Mouse (Mus musculus): Measurements from ENCODE around the gene Efna2. TPM values are rescaled to one million over a fixed set of nuclear protein-coding genes. Genes with fewer than 3 reads are reported as not detected.

Efna2 gene
- 10 to 100 TPM; 18.4 to 19.1 TPM for total RNA-seq (2021)

DNA sequence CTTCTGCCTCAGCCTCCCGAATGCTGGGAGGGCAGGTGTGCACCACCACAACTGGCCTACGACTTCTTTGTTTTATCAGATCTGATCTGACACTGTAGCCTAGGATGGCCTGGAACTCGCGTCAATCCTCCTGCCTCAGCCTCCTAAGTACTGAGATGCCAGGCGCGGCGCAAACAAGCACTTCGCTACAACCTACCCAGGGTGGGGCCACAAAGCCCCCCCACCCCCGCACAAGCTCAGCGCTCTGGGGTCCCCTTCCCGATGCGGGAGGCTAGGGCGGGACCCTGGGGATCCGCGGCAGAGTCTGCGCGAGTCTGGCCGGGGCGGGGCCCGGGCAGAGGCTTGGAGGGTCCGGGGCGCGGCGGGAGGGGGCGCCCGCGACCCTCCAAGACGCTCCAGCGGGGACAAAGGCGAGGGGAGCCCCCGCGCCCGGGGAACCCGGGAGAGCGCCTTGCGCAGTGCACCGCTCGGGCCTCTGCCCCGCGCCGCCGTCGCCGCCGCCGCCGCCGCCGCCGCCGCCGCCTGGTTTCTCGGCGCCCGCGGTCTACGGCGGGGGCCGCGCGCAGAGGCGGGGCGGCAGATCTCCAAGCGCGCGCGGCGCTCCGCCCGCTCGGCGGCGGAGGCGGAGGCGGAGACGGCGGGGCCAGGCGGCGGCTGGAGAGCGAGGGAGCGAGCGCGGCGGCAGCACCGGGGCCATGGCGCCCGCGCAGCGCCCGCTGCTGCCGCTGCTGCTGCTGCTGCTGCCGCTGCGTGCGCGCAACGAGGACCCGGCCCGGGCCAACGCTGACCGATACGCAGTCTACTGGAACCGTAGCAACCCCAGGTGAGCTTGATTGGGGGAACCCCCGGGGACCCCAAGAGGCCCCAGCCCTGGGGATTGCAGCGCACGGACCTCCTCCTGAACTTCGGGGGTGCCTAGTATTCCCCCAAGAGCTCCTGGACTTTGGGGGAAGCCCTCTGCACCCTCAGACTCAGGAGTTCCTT lies at the start of gene Efna2:
TSS of gene Efna2 (plus strand) at position 415 of the 984 bp plus-strand sequence.
- peak in 1 of 2 experiments; percentile 65 for DNase-seq (ENCODE audit: extremely low spot score in 1 of 2, low spot score in 2 of 2)
- intact Hi-C loops (cut with DNase I) = loop anchor here (1.0 kb wide), 1 partner anchor 66 kb away; no protein-coding TSS in a partner anchor

DNA sequence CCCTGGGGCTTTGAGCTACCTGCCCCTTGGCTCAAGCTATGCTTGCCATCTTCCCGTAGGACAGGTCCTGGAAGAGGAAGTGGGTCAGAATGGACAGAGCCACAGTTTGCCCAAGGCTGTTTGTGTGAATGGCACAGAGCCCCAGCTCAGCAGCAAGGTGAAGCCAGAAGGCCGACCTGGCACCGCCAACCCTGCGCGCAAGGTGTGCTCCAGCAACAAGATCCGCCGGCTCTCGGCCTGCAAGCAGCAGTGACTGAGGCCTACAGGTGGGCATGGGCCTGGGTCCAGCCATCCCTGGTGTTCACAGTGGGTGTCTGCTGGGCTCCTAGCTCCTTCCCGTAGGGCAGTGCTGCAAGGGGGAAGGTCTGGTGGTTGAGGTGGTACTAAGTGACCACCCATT lies 49.4 kb upstream of the Efna2 start:
- intact Hi-C loops (cut with DNase I) = no loop called here
- no peak for DNase-seq (ENCODE audit: extremely low spot score in 1 of 2, low spot score in 2 of 2)

DNA sequence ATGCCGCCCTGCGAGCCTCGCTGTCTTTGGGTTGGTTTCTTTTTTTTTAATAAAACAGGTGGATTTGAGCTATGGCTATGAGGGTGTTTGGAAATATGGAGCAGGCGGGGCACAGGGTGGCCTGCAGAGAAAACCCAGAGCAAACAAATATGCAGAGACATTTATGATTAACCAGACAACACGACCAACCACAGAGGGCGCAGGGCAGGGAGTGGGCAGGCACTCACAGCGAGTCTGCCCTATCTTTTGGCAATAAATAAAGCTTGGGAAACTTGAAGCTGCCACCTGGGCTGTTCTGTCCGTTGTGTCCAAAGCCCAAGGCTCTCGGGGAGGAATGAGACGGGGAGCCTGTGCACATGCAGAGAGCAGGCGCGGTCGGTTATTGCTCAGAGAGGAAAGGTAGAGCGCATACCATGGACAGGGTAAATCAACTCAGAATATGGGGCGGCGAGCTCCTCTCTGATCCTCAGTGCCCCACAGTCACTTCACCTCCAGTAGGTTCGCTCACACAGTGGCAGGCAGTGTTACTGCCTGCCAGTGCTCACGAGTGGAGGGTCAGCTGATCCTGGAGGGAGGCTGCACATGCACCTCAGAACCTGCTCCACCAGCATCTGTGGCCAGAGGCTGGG lies 48.8 kb upstream of the Efna2 start:
- intact Hi-C loops (cut with DNase I) = no loop called here
- no peak for DNase-seq (ENCODE audit: extremely low spot score in 1 of 2, low spot score in 2 of 2)

DNA sequence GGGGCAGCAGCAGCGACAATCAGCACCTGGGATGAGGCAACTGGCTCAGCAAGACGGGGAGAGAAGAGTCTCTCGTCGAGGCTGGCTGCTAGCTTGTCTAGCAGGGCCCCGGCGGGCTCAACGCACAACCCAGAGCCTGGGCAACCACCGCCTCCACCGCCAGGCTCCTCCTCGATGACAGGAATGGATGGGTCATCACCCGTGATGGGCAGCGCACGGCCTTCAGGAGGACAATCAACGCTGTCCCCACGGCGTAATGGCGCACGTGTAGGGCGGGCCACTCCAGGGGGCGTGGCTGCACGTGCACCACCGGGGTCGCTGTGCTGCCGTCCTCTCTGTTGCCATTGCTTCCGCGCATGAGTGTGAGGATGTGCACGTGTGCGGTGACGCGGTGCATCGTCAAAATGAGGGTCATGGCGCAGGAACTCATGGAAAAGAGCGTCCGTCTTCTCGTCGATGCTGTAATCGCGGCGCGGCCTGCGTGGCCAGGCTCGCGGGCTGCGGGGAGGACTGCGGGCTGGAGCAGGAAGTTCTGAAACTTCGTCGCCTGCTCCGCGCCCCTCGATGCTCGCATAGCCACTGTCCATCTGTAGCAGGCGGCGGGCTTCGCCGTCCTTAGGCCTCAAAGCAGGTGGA lies 47.8 kb upstream of the Efna2 start:
- intact Hi-C loops (cut with DNase I) = no loop called here

DNA sequence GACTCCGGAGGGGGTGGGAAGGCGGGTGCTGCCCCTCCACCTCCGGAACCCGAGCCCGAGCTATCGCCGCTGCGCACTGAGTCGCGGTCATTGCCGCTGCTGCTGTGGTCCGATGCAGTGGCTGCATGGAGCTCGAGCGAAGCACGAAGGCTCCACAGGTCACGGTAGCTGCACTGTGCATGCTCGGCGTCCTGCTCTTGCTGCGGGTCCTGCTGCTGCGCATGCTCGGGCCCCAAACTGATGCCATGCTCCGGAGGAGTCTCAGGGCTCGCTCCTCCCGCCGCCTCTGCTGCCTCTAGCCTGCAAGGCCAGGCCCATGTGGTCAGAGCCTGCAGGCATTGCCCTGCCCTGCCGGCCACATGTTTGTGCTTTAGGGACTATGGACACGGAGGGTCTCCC lies 47.3 kb upstream of the Efna2 start:
- DNase-seq (ENCODE audit: extremely low spot score in 1 of 2, low spot score in 2 of 2) = no peak
- intact Hi-C loops (cut with DNase I) = no loop called here

More for the DNA sequence above, 47.8 kb upstream of the Efna2 start:
- DNase-seq (ENCODE audit: extremely low spot score in 1 of 2, low spot score in 2 of 2) = peak in 1 of 2 experiments; percentile 77

DNA sequence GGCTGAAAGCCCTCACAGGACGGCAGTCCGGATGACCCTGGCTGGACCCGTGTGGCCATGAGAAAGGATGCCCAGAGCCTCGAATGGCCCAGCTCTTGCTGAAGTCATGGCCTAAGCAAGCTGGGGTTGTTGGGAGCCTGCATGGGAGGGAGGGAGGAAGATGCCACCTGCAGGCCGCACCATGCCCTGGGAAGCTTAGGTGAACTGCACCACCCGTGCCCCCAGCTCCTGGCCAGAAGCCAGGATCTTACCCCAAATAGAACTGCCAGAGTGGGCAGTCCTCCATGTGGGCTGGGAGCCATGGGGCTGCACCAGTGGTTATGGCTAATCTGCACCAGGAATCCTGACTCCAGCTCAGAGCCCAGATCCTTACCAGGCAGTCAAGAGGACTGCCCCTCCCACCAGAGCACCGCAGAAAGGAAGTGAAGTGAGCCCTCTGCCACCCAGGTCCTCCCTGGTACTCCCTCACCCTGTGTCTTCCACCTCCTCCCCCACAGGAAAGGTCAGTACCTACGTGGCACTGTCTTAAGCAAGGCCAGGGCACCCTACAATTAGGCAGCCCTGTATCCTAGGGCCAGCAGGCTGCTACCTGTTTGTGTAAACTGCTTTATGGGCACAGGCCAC lies 45.9 kb upstream of the Efna2 start:
- intact Hi-C loops (cut with DNase I) = no loop called here
- DNase-seq (ENCODE audit: extremely low spot score in 1 of 2, low spot score in 2 of 2) = peak in 1 of 2 experiments; percentile 72

DNA sequence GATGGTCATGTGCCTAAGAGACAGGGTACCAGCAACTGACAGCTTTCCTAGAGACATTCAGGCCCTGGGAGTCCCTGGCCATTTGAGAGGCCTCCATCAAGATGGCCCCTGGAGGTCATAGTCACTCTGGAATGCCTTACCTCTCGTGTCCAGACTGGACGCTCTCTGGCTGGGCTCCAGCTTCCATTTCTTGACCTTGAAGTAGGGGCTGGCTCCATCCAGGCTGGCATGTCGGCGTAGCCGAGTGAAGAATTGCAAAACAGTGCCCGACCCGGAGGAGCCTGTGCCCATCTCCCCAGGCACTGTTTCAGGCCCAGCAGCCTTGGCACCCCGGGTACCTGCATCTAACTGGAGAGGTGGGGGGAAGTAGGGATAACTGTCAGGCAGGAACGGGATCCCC lies 44.9 kb upstream of the Efna2 start:
- peak in 1 of 2 experiments; percentile 55 for DNase-seq (ENCODE audit: extremely low spot score in 1 of 2, low spot score in 2 of 2)
- intact Hi-C loops (cut with DNase I) = no loop called here

DNA sequence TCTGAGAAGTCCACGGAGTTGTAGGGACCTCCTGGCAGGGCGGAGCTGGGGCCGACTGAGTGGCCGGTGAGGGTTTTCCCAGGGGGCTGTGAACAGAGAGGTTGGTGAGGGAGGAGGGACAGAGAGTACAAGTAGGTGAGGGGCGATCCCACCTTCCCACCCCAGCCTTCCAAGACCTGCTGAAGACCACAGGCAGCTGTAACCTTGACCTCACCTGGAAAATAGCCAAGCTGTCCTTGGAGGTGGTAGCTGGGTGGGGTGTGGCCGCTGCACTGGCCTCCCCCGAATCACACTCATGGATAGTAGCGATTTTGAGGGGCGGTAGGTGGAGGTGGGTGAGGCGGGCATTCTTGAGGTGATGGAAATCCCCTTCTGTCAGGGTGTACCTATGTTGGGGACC lies 44.1 kb upstream of the Efna2 start:
- peak in 1 of 2 experiments; percentile 33 for DNase-seq (ENCODE audit: extremely low spot score in 1 of 2, low spot score in 2 of 2)
- intact Hi-C loops (cut with DNase I) = no loop called here

DNA sequence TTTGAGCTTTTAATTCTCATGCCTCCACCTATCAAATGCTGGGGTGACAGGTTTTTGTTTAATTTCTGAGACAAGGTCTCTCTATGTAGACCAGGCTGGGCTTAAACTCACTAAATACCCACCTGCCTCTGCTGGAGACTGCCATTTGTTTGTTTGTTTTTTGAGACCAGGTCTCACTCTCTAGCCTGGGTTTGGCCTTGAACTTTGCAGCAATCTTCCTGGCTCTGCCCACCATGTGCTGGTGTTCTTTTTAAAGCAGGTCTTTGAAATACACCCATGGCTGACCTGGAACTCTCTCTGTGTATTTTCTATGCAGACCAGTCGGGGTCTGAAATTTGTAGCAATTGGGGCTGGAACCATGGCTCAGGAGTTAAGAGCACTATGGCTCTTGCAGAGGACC lies 43.6 kb upstream of the Efna2 start:
- DNase-seq (ENCODE audit: extremely low spot score in 1 of 2, low spot score in 2 of 2) = no peak
- intact Hi-C loops (cut with DNase I) = no loop called here

DNA sequence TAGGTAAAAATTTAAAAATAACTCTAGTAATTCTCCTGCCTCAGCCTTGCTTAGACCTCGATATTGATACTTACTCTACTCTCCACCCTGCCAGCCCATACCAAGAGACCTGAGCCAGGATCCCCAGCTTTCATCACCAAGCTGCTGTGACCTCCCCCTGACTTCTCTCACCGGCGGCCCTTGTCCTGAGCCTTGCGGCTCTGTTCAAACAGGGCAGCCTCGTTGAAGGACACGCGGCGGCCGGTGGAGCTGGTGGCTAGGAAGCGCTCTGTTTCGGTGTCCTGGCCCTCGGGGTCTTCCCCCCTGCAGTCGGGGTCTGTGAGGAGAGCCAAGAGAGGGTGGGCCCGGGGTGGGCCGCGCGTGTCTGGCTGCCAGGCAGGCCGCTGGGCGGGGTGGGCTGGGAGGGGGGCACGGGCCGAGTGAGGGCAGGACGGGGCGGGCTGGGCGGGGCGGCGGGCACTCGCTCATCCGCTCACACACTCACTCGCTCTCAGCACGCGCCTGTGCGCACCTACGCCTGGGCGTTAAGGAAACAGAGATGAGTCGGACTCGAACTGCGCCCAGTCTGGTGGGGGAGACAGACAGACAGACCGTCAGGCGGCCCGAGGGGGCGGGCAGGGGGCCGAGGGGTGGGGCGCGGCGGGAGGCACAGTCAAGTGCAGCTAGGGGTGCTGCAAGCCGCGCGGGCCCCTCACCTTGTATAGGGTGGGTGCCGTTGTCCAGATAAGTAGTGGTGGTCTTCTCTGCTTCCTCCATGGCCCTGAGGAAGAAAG lies 42.9 kb upstream of the Efna2 start:
- intact Hi-C loops (cut with DNase I) = no loop called here
- DNase-seq (ENCODE audit: extremely low spot score in 1 of 2, low spot score in 2 of 2) = peak in 1 of 2 experiments; percentile 46

DNA sequence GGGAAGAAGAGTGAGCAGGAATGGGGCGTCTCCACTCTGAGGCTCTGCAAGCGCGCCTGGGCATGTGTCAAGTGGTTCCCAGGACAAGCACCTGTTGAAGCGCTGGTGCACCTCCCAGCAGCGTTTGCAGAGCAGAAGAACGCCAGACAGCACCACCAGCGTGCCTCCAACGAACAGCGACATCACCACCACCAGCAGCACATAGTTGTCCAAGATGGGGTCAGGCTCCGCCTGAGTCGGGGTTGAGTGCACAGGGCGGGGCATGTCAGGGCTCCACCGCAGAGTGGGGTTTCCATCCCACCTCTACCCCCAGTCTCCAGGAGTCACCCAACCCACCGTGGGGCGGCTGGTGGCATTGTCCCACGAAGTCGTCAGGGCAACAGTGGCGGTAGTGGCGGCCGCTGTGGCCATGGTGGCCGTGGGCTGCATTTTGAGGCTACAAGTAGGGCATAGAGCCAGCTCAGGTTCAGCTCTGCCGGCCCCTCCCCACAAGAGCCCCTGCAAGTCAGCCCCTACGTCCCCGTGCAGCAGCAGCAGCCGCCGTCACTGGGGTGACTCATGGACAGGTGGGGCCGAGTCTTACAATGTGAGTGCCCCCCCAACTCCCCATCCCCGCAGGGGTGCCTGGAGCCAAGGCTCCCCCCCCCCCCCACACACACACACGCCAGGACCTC lies 42.2 kb upstream of the Efna2 start:
- intact Hi-C loops (cut with DNase I) = no loop called here
- DNase-seq (ENCODE audit: extremely low spot score in 1 of 2, low spot score in 2 of 2) = peak in 1 of 2 experiments; percentile 72

DNA sequence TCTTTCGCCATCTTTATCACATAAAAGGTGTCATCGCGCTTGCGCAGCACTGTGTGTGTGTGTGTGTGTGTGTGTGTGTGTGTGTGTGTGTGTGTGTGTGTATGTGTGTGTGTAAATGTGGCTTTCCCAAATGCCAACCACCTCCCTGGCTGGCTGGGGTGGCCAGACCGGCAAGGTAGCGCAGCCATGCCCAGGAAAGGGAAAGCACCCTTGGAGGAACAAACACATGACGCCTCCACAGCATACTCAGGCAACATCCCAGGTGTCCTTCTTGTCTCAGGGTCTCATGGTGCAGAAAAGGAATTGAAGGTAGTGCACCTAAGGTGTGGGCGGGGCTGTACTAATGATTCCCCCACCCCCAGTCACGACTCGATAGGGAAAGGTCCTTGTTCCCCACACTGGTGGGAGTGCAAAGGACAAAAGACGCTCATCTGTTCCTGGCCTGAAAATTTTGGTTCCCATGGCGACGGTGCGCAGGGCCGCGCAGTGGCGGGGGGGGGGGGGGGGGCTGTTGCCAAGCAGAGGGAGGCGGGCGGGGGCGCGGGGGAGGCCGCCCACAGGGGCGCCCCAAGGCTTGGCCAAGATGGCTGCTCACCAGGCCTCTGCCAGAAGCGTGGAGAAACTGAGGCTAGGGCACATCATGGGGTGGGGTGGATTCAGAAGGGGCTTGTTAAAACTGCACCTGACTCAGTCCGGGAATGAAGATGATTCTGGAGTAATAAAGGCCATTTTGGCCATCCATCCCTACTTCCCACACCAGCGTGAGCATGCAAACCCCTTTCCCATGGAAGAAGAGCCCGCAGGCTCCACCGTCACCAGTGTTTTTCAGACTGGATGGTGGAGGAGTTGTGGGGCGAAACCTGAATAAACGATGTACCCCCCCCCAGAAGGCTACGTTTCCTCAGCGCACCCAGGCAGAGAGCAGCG lies 41.4 kb upstream of the Efna2 start:
- intact Hi-C loops (cut with DNase I) = no loop called here
- DNase-seq (ENCODE audit: extremely low spot score in 1 of 2, low spot score in 2 of 2) = peak in 1 of 2 experiments; percentile 64

DNA sequence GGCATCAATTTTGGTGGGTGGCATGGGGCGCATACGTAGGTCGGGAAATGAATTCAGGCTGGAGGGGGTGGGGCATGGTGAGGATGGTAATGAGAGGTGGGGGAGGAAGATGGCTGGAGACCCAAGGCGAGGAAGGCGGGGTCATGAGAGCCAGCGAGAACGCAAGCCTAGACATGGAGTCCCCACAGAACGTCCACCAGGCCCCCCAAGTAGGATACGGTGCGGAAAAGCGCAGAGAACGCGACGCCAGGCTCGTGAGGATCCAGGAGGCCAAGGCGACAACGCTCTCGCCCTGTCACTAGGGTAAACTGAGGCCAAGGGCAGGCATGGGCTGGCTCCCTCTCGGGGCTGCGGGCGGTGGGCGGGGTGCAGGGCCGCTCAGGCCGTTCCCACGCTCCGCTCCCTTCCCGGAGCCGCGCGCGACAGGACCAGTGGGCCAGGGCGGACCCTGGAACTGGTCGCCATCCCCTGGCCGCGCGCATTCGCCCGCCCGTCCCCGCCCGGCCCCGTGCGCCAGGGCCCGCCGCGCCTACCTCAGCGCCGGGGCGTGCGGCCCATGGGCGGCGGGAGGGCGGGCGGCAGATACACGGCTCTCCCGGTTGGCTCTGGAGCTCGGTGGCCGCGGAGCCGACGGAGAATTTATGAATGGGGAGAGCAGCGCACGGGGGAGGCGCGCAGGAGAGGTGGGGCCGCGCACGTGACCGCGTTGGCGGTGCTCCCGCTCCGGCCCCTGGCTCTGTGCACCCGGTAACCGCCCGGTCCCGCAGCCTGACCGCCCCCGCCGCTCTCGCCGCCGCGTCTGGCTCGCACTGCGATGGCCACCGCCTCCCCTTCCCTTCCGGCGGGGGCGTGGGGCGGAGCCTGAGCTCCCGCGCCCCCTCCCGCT lies 40.5 kb upstream of the Efna2 start, which contains the start of gene Atp5d:
TSS of gene Atp5d (plus strand) at position 80 of the 886 bp plus-strand sequence.
- DNase-seq (ENCODE audit: extremely low spot score in 1 of 2, low spot score in 2 of 2) = peak in 1 of 2 experiments; percentile 85
- intact Hi-C loops (cut with DNase I) = no loop called here

DNA sequence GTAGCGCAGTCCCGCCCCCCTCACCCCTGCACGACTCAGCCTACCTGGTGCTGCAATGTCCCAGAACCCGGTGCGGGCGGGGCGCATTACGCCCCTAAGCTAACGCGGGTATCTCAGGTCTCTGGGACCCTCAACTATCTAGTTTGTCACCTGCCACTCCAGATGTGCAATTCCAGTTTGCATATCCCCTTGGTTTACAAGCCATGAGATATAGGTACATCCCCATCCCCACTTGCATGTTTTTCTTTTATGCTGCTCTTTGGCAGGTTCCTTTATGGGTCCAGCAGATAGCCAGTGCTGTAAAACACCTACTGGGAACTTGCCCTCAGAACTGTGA lies 39.9 kb upstream of the Efna2 start:
- DNase-seq (ENCODE audit: extremely low spot score in 1 of 2, low spot score in 2 of 2) = no peak
- intact Hi-C loops (cut with DNase I) = no loop called here

DNA sequence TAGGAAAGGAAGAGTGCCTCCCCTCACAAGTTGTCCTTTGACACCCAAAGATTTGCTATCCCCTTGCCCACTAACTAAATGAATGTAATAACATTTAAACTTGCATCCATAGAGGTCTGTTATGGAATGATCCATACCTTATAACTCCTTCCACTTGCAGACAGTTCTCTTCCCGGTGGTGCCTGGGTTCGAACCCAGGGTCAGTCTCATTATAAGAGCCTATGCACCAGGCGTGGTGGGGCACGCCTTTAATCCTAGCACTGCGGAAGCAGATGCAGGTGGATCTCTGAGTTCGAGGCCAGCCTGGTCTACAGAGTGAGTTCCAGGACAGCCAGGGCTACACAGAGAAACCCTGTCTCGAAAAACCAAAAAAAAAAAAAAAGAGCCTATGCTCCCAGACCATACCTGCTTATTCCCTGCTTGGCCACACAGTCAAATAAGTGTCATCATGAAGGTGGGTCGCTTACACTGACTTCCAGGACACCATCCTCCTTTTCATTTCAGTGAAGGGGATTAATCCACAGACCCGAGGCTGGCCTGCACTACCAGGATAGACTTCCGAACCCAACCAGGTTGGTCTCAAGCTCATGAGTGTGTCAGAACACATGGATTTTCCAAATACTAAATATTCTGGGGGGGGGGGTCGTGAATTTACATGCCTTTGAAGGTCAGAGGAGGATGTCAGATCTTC lies 39.2 kb upstream of the Efna2 start:
- intact Hi-C loops (cut with DNase I) = no loop called here

More for the DNA sequence above, 39.2 kb upstream of the Efna2 start:
- peak in 1 of 2 experiments; percentile 24 for DNase-seq (ENCODE audit: extremely low spot score in 1 of 2, low spot score in 2 of 2)
